Mouse (Mus musculus): Measurements from ENCODE around the gene Rab29.
"Not testable (repeated sequence)": the region's sequence is repeated elsewhere in the genome, so short reads cannot be mapped to it uniquely, and the experiment has no call there.

The Rab29 gene

DNA sequence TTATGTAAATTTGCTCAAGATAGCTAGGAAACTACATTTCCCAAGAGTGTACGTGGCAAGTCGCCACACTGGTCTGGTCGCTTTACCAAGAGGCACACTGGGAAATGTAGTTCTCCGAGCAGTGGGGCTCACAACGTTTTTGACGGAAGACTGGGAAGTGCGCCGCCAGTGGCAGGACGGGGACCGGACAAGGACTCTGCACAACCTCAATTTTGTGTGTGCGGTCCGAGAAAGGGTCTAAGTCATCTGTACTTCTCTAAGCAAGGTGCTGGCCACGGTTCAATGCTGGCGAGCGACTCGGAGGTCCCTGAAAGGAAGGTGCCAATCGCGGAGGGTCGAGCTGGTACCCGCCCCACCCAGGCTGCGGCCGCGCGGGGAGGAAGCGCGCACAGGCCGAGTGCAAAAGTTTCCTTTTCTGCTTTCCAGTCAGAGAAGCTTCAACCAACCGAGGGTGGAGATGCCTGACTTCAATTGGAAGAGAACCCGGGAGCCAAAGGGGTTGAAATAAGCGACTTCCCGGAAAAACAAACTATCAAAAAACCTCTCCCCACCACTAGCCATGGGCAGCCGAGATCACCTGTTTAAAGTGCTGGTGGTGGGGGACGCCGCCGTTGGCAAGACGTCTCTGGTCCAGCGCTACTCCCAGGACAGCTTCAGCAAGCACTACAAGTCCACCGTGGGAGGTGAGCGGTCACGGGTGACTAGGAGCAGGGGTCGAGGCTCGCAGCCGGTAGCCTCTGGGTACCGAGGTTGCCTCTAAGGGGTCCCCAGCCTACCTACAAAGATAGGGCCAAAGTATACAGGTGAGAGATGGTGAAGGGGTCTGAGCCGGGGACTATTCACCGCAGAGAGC is at the start of gene Rab29:
Gene Rab29 (plus strand): TSS at position 132 of the 853 bp plus-strand sequence.
- DNase-seq (ENCODE audit: low spot score) = peak; percentile 71

DNA sequence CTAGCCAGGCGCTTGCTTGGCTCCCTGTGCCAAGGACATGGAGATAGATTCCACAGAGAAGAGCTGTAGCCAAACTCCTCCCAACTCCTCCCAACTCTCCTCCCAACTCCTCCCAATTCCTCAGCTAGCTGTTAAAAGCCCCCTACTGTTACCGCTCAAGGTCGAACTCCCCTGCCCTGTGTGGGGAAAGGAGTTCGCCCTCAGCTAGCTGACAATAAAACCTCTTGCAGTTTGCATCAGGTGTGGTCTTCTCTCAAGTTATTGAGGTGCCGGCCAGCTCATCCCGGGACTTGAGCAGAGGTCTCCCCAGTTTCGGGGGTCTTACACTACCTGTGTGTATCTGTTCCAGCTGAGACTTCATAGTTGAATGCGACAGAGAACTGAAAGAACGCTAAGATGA is 46.7 kb upstream of the Rab29 start:
- DNase-seq (ENCODE audit: low spot score) = not testable (repeated sequence)

DNA sequence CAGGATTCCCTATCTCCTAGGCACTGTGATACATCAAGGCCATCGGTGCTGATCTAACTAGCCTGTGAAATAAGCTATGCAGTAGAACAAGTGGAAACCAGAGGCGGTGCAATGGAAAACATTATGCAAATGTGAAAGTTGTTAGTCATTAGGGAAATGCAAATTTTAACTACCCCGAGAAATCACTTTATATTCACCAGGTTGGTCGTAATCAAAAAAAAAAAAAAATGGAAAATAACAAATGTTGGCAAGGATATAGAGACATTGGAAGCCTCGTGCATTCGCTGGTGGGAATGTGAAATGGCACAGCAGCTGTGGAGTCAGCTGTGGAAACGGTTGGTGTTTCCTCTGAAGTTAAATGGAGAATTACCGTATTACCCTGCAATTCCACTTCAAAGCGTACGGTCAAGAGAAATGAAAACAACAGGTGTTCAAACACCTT is 46.1 kb upstream of the Rab29 start:
- DNase-seq (ENCODE audit: low spot score) = no peak

DNA sequence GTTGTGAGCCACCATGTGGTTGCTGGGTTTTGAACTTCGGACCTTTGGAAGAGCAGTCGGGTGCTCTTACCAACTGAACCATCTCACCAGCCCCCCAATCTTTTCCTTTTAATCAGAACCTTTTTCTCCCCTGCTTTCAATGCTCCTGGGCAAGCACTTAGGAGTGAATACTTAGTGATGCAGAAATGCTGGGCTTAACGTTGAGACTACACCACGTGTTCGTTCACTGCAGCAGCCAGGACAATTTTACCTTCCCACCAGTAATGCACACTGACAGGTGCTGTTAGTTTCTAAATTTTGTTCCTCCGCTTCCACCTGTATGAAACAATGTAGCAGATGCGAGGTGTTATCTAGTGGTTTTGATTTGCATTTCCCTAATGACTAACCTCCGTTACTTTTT is 44.7 kb upstream of the Rab29 start:
- DNase-seq (ENCODE audit: low spot score) = no peak

DNA sequence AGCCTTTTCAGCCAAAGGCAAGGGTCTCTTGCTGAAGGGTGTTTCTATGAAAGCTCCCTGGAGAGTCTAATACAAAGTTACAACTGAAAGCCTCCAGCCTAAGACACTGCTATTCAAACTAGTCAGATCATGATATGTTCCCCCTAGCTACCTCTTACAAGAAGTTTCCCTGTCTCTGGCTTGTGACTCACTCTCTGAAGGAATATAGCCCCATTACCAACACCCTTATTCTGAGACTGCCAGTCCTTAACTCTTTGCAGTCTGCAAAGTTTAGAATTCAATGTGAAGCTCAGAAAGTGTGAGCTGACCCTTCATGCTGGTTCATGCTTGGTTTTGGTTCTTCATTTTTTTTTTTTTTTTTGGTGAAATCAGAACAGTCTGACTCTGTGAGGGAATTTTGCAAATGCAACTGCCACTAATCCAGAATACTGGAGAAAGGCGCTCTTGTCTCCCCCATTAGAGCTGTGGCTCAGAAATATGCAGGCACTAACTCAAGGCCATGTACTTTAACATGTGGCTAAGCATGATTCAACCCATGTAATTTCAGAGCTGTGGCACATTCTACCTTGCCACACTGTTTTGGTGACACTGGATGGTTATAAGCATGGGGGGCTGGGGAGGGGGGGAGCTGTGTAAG is 44.0 kb upstream of the Rab29 start:
- no peak for DNase-seq (ENCODE audit: low spot score)

DNA sequence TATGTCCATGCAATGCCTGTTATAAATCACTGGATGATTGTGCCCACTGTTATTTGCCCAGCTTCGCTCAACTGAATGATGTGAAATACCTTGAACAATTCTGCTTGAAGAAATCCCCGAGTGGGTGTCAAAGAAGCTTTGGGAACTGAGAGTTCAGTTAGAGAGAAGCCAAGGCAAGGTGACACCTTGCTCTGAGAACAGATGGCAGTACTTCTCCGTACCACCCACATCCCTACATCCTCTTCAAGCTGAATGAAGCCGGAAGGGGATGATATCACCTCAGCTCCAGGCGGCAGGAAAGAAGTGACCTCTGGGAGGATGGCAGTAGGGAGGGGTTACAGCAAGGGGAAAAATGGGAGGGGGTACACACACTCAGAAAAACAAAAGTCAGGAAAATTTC is 43.5 kb upstream of the Rab29 start:
- no peak for DNase-seq (ENCODE audit: low spot score)

DNA sequence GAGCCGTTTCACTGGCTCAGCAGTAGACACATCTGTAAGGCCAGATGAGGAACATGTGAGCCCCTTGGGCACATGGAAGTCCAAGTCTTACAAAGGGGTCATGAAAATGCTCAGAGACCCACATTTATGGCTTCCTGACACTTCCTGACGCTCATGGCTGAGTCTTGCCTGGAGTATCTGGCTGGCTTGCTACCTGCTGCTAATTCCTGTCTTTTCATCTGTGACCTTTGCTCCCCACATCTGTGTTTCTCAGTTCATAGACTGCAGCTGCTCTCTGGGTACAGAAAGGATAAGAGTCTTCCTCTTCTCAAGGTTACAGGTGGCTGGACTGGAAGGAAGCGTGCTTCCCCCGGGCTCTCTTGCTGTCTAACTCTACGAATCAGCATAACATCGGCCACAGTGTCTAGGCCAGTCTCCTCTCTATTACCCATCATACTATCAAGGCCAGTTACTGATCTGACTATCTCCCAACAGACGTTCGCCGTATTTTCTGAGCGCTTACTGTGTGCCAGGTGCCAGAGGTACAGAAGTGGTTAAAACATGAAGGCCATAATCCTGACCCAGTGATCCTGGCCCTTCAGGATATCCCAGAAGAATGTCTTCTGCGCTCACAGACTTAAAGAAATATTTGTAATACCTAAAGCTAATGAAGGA is 42.4 kb upstream of the Rab29 start:
- no peak for DNase-seq (ENCODE audit: low spot score)

DNA sequence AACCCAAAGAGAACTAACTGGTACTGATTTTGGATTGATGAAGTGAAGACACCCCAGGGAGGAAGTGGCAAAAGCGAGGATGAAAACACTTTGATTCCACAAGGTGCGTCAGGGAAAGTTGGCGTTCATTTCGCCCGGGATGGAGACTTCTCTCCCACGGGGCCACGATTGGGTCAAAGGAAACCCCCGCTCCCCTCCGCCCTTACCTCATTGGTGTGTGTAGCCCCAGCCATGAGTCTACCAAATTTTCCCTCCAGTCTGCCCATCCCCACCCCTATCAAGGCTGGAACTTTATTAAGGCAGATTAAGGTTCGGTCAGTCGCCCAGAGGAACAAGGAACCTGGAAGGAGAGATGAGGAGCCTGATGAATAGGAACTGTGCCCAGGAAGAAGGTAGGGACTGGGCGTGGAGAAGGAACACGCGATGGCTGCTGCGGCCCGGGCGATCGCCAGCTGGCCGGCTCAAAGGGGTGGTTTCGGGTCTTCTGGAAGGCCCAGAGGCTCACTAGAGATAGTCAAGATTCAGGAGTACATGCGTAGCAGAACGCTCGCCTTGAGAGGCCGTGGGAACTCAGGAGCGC is 39.7 kb upstream of the Rab29 start, which contains the start of gene Slc41a1:
Gene Slc41a1 (plus strand): TSS at position 287 of the 580 bp plus-strand sequence.
- DNase-seq (ENCODE audit: low spot score) = no peak

DNA sequence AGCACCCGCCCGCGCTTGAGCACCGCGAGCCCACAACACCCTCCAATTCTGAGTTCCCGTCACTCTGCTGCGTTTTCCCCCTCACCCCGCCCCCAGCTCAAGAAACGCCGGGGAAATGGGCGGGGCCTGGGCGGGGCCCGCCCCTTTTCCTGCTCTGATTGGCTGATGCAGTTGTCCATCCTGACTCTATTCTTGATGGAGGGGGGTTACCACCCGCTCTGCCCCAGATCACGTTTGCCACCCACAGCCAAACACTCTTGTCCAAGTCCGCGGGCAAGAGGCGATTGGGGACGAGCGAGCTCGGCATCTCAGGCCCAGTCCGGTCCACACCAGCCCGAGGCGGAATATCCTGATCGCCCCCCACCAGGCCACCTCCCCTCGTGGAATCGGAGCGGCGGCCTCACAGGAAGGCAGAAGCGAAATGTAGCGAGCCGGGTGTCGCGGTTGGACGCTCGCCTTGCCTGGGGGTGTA is 39.2 kb upstream of the Rab29 start:
- peak; percentile 79 for DNase-seq (ENCODE audit: low spot score)

DNA sequence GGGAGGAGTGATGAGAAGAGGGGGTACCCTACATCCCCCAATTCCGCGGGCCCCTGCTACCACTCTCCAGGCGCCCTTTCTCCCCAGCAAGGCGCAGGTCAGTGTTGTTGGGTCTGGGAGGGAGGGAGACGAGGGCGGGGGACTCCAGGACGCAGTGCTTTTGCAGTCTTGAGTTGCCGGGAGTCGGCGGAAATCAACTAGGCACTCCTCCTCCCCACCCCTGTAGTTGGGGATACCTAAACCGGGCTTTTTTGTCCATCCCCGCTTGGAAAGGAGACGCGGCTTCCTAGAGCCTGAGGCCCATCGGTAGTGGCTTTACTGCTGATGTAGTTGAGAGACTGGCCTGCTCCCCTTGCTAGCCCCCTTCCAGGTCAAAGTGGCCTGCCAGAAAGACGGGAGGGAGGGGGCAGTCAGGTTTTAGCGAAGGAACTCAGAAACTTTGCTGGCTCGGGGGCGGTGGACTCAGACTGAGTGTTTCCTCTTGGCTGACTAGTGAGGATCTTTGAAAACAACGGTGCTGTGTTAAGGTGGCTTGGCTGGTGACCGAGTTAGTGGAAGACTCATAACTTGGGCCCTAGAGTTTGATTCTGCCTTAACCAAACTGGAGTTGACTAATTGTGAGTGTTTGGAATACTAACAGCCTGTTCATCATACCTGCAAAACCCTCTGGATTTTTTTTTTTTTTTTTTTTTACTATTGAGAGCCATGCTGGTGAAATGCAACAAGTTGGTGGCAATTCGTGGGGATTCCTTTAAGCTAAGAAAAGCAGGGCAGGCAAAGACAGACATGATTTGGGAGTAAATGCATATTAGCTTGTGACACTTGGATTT is 38.5 kb upstream of the Rab29 start:
- DNase-seq (ENCODE audit: low spot score) = no peak

DNA sequence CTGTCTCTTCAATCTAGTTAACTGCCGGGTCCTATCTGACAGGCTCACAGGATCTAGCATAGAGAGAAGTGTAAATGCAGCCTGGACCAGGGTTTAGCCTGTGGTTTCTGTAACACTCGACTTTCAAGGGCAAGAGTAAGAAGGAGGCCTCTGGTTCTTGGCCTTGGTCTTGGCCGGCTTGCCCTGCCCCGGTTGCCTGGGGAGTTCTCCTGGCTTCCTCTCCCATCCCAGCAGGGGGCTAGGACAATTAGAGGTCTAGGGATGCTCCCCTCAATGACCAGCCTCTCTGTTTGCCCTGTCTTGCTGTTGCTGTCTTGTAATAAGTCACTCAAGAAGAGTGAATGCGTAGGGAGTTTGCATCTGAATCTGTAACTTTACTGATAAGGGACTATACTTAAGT is 37.7 kb upstream of the Rab29 start:
- DNase-seq (ENCODE audit: low spot score) = no peak

DNA sequence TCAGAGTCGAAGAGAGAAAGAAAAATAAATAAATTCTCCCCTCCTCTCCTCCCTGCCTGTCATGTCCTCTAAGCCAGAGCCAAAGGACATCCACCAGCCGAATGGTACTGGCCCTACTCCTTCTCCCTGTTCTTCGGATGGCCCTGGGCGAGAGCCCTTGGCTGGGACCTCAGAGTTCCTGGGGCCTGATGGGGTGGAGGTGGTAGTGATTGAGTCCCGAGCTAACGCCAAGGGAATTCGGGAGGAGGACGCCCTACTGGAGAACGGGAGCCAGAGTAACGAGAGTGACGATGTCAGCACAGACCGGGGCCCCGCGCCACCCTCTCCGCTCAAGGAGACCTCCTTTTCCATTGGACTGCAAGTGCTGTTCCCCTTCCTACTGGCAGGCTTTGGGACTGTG is 36.5 kb upstream of the Rab29 start:
- no peak for DNase-seq (ENCODE audit: low spot score)

DNA sequence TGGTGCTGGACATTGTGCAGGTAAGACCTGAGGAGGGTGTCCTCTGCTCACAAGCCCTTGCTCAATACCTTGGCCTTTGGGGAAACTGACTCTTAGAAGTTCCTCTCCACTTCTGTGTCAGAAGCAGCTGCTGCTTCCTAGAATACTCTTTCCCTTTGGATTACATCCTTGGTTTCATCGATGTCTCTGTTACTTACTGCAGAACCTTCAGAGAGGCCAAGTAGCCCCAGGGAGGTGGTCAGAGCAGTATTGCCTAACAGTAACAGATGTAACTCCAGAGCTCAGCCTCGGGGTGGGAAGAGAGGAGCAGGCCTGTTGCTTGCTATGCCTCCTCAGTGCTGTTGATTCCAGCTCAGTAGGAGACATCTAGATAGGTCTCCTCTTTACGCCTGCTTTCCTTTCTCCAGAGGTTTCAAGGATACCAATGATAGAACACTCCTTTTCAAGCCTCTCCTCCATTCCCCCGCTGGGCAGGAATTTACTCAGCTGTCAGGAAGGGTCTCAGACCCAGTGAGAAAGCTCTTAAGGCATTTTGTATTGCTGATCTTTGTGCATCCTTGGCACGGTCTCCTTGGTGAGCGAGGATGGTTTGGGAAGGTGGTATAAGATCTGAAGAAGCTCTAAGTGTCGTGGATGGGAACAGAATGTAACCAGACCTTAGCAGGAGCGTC is 35.9 kb upstream of the Rab29 start:
- DNase-seq (ENCODE audit: low spot score) = no peak

DNA sequence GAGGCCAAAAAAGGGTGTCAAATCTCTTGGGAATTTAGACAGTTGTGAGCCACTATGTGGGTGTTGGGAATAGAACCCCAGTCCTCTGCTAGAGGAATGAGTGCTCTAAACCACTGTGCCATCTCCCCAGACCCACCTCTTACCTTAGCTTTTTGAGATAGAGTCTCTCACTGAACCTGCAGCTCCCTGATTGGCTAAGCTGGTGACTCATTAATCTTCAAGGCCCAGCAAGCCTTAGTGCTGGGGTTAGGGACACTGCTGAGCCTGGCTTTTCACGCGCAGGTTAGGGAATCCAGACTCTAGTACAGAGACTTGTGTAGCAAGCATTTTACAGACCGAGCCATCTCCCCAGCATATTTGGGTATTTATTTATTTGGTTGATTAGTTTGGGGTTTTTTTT is 30.0 kb upstream of the Rab29 start:
- DNase-seq (ENCODE audit: low spot score) = no peak

DNA sequence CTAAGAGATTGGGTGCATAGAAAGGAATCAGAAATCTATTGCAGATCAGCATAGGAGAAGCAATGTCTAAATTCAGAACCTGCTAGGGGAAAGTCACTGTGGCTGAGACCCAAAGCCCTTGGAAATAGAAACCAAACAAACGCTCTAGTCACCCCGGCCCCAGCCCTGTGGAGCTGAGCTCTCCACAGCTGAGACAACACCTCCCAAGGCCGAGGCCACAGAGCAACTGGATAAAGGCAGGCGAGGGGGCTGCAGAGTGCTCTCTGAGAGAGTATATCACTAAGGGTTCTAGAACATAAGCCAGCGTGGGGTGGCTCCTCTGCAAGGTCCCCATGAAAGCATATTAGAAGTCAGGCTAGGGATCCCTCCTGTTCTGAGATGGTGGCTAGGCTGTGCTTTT is 28.5 kb upstream of the Rab29 start:
- no peak for DNase-seq (ENCODE audit: low spot score)

DNA sequence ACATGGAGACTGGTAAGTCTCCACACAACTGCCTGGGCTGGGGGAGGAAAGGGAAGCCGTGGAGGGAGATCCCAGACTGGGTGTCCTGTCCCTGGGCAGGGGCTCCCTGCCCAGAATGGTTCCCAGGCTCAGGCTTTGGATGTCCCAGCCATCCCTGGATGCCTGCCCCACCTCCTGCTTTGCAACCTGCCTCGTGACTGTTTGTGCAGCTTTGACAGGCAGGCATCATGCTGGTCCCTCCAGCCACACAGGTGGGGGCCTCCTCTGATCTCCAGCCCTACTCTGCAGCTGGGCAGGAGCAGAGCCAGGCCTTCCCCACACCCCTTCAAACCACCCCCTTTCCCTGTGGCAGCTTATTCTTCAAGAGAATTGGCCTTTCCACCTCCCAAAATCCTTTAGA is 27.7 kb upstream of the Rab29 start:
- DNase-seq (ENCODE audit: low spot score) = no peak

DNA sequence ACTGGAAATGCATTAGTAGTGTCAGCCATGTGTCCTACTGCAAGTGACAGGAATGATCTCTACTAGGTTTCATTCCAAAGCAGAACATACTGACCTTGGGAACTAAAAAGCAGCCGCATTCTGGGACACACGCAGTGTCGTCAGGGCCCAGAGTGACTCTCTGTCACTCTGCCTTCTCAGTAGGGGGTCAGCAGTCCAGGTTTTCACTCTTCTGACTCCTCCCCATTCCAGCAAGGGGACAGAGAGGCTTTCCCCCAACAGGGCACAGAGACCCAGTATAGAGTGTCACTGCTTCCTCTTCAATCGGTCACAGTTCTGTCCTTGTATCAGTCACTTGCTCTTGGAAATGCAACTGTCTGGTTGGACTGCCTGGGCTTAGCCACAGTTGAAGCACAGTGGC is 24.8 kb upstream of the Rab29 start:
- no peak for DNase-seq (ENCODE audit: low spot score)

DNA sequence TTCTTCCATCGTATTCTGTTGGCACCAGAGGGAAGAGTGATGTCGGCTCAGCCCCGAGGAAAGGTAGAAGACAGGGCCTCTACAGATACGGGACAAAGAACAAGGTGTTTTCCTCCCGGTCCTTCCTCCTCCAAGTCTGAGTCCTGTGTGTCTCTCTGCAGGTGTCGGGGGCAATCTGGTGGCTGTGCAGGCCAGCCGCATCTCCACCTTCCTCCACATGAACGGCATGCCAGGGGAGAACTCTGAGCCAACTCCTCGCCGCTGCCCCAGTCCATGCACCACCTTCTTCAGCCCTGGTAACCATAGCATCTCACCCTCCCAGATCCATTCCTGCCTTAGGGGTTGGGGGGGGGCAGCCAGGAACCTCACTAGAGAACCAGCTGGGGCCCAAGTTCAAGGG is 23.3 kb upstream of the Rab29 start:
- DNase-seq (ENCODE audit: low spot score) = no peak

DNA sequence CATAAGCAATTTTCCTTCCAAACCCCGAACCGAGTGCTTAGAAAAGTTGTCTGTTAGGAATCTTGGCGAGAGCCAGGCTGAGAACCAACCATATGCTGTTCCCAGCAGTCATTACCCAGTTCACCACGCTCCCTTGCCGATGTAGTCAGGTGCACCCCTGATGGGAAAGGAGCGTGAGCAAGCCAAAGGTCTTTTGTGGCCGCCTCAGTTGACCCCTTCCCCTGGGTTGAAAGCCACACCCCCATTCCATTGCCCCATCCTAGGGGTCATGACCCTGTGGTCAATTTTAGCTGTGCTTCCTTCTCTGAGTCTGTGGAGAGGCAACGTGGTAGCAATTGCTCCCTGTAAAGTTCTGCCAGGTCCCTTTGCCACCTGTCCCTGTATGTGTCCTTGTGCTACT is 22.1 kb upstream of the Rab29 start:
- no peak for DNase-seq (ENCODE audit: low spot score)

DNA sequence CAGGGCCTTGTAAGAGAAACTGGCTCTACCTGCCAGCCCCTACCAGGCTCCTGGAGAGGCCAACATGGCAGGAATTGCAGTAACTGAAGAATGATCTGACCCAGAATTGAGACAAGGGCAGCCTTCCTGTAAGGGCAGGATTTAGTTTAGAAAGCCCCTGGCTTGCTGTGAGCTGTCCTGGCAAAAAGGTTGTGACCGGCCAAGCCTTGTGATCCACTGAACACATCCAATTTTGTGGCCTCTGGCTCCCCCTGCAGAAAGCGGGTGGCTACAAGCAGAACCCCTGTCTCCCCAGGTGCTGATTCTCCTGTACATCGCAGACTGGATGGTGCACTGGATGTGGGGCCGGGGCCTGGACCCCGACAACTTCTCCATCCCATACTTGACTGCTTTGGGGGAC is 20.8 kb upstream of the Rab29 start:
- no peak for DNase-seq (ENCODE audit: low spot score)

DNA sequence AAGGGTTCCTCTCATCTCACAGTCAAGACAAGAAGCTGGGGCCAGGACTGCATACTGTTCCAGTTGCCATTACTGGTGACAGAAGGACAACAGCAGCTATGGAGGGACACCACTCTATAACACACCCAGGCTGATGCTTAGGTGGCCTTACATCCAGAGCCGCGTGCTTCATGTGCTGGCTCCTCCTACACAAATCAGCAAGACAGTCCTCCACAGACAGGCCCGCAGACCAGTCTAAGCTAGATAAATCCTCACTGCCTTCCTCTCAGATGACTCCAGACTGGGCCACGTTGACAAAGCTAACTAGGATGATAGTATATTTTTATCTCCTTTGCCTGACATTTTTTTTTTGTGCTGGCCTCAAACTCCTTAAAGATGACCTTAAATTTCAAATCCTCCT is 5.2 kb upstream of the Rab29 start:
- DNase-seq (ENCODE audit: low spot score) = no peak

Data from urinary bladder, postnatal 10 days (tissue).